Mouse (Mus musculus) heart, adult 2 months (tissue): ENCODE results near the gene Brk1. TPM values are rescaled to one million over a fixed set of nuclear protein-coding genes. Genes with fewer than 3 reads are reported as not detected.

Source experiments
- DNase-seq, 2 experiments: peaks; one replicate each; pipeline ENCODE4 v3.0.0; 2021
- H3K27ac ChIP-seq: fragments of 200-600 bp; 2 replicates; pipeline ENCODE4 v1.8.1; 2022
- H3K27me3 ChIP-seq: fragments of 200-500 bp; 2 replicates; pipeline ENCODE4 v1.6.1; 2012; ENCODE audit warnings: mild to moderate bottlenecking, low read length, inconsistent platforms, mixed read lengths; ENCODE audit not compliant: control insufficient read depth, insufficient read depth
- H3K36me3 ChIP-seq: fragments of 200-500 bp; 2 replicates; pipeline ENCODE4 v1.6.1; 2012; ENCODE audit warnings: low read length, inconsistent platforms; ENCODE audit not compliant: control insufficient read depth, insufficient read depth
- H3K4me1 ChIP-seq: fragments of 200-500 bp; 2 replicates; pipeline ENCODE4 v1.6.1; 2011; ENCODE audit warnings: low read length; ENCODE audit not compliant: control insufficient read depth, insufficient read depth
- H3K4me3 ChIP-seq: fragments of 200-600 bp; 2 replicates; pipeline ENCODE4 v1.8.1; 2022
- H3K79me2 ChIP-seq: fragments of 200-500 bp; replicated peaks from 2 replicates; pipeline ENCODE4 v1.6.1; 2012; ENCODE audit warnings: mild to moderate bottlenecking, inconsistent platforms, low read length, moderate library complexity, mixed read lengths; ENCODE audit not compliant: control insufficient read depth, insufficient read depth
- H3K9ac ChIP-seq: fragments of 200-500 bp; 2 replicates; pipeline ENCODE4 v1.6.1; 2012; ENCODE audit warnings: low read depth, mild to moderate bottlenecking, control low read depth, inconsistent platforms, low read length, mixed read lengths
- CTCF ChIP-seq: fragments of 200-600 bp; IDR thresholded peaks from 2 replicates; pipeline ENCODE4 v1.8.1; 2022; ENCODE audit warnings: antibody characterized with exemption, mild to moderate bottlenecking, moderate library complexity
- EP300 ChIP-seq: fragments of 200-500 bp; IDR thresholded peaks from 2 replicates; pipeline ENCODE4 v1.6.1; 2011; ENCODE audit warnings: low read depth, low read length, control low read depth; ENCODE audit not compliant: insufficient read depth
- POLR2A ChIP-seq: fragments of 200-500 bp; IDR thresholded peaks from 2 replicates; pipeline ENCODE4 v1.6.1; 2011; ENCODE audit warnings: mild to moderate bottlenecking, low read depth, low read length, control low read depth; ENCODE audit not compliant: insufficient read depth
- WGBS: fragments of 180-500 bp; shearing (Covaris S2); methylation state at CpG from one replicate; pipeline ENCODE4 v1.1.7; 2018; 5-methylcytosine and 5-hydroxymethylcytosine counted together
- intact Hi-C: fragments of 180-260 bp; cut with DNase I; formaldehyde crosslinking; loops from one replicate; pipeline ENCODE4 v1.15.1; 2025
- polyA plus RNA-seq: library from polyadenylated mRNA; depleted of rRNA; stranded (reverse); fragments of >200 nt; gene quantifications from 2 replicates; pipeline ENCODE4 v1.2.3, GENCODE M21; 2012
- total RNA-seq, 2 experiments: library from RNA; stranded (reverse); gene quantifications; 2 replicates each; pipeline ENCODE4 v1.2.3; 2021

Brk1 gene
- total and polyA plus RNA-seq, 3 experiments = 60.4 to 128 (median 70.2) TPM

- Histone ChIP-seq H3K4me1 (peaks cover 4% of the 10 kb centered on the region), H3K9ac (no peak overlapping the region), H3K79me2 (peaks cover 2% of the 10 kb centered on the region; the same call in 1 of the 2 replicates), H3K27ac (no peak overlapping the region), H3K27me3 (no peaks in the 10 kb centered on the region), H3K36me3 (peaks cover 8% of the 10 kb centered on the region), H3K4me3 (no peak overlapping the region)
- TF ChIP-seq CTCF (no peak), POLR2A (no peak), EP300 (no peak)
- DNase-seq = no peak
- WGBS = 93% methylated on average over 7 of the region's 7 CpGs
- intact Hi-C loops = no loop called here
Measured at GRCm38 (mm10) chr6:113614152-113614551, 9.6 kb downstream of the Brk1 start.

- H3K4me1 ChIP-seq = peaks cover 4% of the 10 kb centered on the region
- no peak for DNase-seq
- no peak overlapping the region for H3K9ac ChIP-seq
- no peak overlapping the region for H3K4me3 ChIP-seq
- no peak overlapping the region for H3K27ac ChIP-seq
- peaks cover 8% of the 10 kb centered on the region for H3K36me3 ChIP-seq
- peaks cover 2% of the 10 kb centered on the region; the same call in 1 of the 2 replicates for H3K79me2 ChIP-seq
- TF ChIP-seq EP300 = no peak
- TF ChIP-seq POLR2A = no peak
- no peak for TF ChIP-seq CTCF
- WGBS = 93% methylated on average over 8 of the region's 8 CpGs
- intact Hi-C loops = no loop called here
- H3K27me3 ChIP-seq = no peaks in the 10 kb centered on the region
Measured at GRCm38 (mm10) chr6:113614997-113615396, 10.4 kb downstream of the Brk1 start.

GRCm38 (mm10) chr6:113615489-113615888, 10.9 kb downstream of the Brk1 start:
- no peak for DNase-seq
- peaks cover 2% of the 10 kb centered on the region; the same call in 1 of the 2 replicates for H3K79me2 ChIP-seq
- peaks cover 4% of the 10 kb centered on the region for H3K4me1 ChIP-seq
- H3K9ac ChIP-seq = no peak overlapping the region
- intact Hi-C loops = no loop called here
- no peaks in the 10 kb centered on the region for H3K27me3 ChIP-seq
- no peak overlapping the region for H3K4me3 ChIP-seq
- no peak overlapping the region for H3K27ac ChIP-seq
- 92% methylated on average over 4 of the region's 4 CpGs for WGBS
- TF ChIP-seq EP300 (no peak), POLR2A (no peak), CTCF (no peak)
- peaks cover 8% of the 10 kb centered on the region for H3K36me3 ChIP-seq

GRCm38 (mm10) chr6:113623386-113623785, 18.8 kb downstream of the Brk1 start:
- intact Hi-C loops = loop anchor here (5.0 kb wide), 2 partner anchors 91 to 386 kb away; partner anchors contain the start of genes Emc3, Fancd2 and Mtmr14
- WGBS = 52% methylated on average over 5 of the region's 5 CpGs
- Histone ChIP-seq H3K27ac (peak overlapping the region; percentile 74; the same call in 1 of the 2 replicates), H3K9ac (peak overlapping the region; percentile 49; the same call in 1 of the 2 replicates), H3K4me1 (peaks cover 5% of the 10 kb centered on the region), H3K79me2 (no peaks in the 10 kb centered on the region), H3K4me3 (peak overlapping the region; percentile 91), H3K27me3 (no peaks in the 10 kb centered on the region), H3K36me3 (no peaks in the 10 kb centered on the region)
- no peak for DNase-seq
- TF ChIP-seq EP300 = 0 out of 2 replicates have a peak, but pooled peaks have one; percentile 20
- TF ChIP-seq CTCF = no peak
- TF ChIP-seq POLR2A = no peak; the same call in 1 of the 2 replicates

GRCm38 (mm10) chr6:113623941-113624751, 19.6 kb downstream of the Brk1 start, which contains the start of gene Vhl:
Gene Vhl (plus strand): TSS chr6:113623959.
- TF ChIP-seq EP300 (no peak), CTCF (peak; percentile 54), POLR2A (peak; percentile 52; the same call in 1 of the 2 replicates)
- intact Hi-C loops = loop anchor here (1.0 to 5.0 kb wide), 3 partner anchors 20 to 387 kb away; partner anchors contain the start of genes Brk1, Emc3, Fancd2 and Mtmr14
- Histone ChIP-seq H3K4me1 (peaks cover 5% of the 10 kb centered on the region), H3K27ac (peak within 1 kb of the TSS; percentile 85), H3K9ac (peak within 1 kb of the TSS; percentile 84), H3K79me2 (no peaks in the 10 kb centered on the region), H3K4me3 (peak within 1 kb of the TSS; percentile 91), H3K27me3 (no peaks in the 10 kb centered on the region), H3K36me3 (no peaks in the 10 kb centered on the region)
- 2% methylated on average over 73 of the region's 76 CpGs for WGBS
- DNase-seq = peak; percentile 93 to 94
